Mouse (Mus musculus) bone marrow, adult 2 months (tissue): ENCODE measurements at regions not wholly inside any gene's neighbourhood (a gene's known extent, or its start where the extent isn't known, plus 50 kb on each side); places are given as distances from the start of the nearest gene placed in this dataset.

ENCODE experiments used
- CTCF ChIP-seq: fragments of 200-500 bp; IDR thresholded peaks from 2 replicates; pipeline ENCODE4 v1.5.1; 2011; ENCODE audit warnings: low read length, control low read depth; ENCODE audit not compliant: control insufficient read depth, insufficient read depth
- POLR2A ChIP-seq: fragments of 200-500 bp; IDR thresholded peaks from 2 replicates; pipeline ENCODE4 v1.6.1; 2011; ENCODE audit warnings: low read depth, mild to moderate bottlenecking, control low read depth, low read length, borderline replicate concordance; ENCODE audit not compliant: control insufficient read depth

DNA sequence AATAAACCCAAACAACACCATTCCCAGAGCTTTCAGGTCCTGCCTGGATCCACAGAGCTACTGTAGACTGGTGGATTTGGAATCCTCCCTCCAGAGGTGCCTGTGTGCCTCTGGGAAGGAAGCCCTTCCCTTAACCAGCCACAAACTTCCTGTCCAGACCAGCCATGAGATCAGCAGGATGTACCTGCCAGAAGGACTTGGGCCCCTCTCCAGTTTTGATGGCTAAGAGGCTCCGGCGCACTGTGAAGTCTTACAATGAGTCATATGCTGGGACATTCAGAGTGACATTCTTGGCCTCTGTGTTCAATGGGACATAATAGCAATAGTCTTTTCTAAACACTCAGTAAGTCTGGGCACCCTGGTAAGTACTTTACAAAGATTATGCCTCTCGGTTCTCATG is 125.0 kb upstream of the Cdkn3 start:
- no peak for TF ChIP-seq POLR2A
- TF ChIP-seq CTCF = no peak
